Mouse (Mus musculus) bone marrow macrophage, adult 2 months (primary cell): ENCODE data around the gene Tmem91. TPM values are rescaled to one million over a fixed set of nuclear protein-coding genes. Genes with fewer than 3 reads are reported as not detected.
A peak's percentile ranks its signal among the peaks of the same experiment; 100 is the strongest.

ENCODE experiments used
- H3K27ac ChIP-seq: 2 replicates; pipeline ENCODE4 v1.5.1; 2012; ENCODE audit warnings: low read depth, low read length; ENCODE audit not compliant: insufficient read depth
- H3K4me1 ChIP-seq: 2 replicates; pipeline ENCODE4 v1.6.1; 2012; ENCODE audit warnings: low read length; ENCODE audit not compliant: control insufficient read depth, insufficient read depth
- H3K4me3 ChIP-seq: 2 replicates; pipeline ENCODE4 v1.5.1; 2012; ENCODE audit warnings: mild to moderate bottlenecking, low read length, moderate library complexity; ENCODE audit not compliant: insufficient read depth
- CTCF ChIP-seq: IDR thresholded peaks from 2 replicates; pipeline ENCODE4 v1.5.1; 2012; ENCODE audit warnings: low read depth, mild to moderate bottlenecking, low read length, moderate library complexity
- POLR2A ChIP-seq: IDR thresholded peaks from 2 replicates; pipeline ENCODE4 v1.6.1; 2012; ENCODE audit warnings: mild to moderate bottlenecking, low read depth, low read length, borderline replicate concordance
- polyA plus RNA-seq: library from polyadenylated mRNA; stranded (reverse); fragments of >200 nt; gene quantifications from 2 replicates; pipeline ENCODE4 v1.2.4, GENCODE M21; 2012; ENCODE audit not compliant: missing spikeins, insufficient read depth, insufficient read length

Gene Tmem91
- polyA plus RNA-seq, 1 experiment: 0.87 TPM

GRCm38 (mm10) chr7:25711731-25712197 is 36.8 kb upstream of the Tmem91 start:
- Histone ChIP-seq H3K27ac (peak overlapping the region; percentile 38), H3K4me1 (peaks cover 41% of the 10 kb centered on the region)

DNA sequence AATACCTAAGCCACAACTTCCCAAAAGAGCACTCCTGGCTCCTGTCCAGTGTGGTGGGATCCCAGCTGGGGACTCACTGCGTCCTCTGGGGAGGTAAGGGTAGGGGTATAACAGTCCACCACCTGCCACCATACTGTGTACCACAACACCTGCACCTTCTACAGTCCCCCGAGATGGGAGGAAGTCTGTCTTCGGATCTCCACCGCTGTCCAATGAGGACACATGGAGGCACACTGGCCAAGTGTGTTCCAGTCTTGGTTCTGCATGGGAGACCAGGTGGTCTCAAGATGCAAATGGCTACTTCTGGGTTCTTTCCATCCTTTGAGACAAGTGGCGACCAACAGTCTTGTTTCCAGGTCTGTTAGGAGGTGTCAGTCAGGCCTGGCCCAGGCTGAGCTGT is 36.2 kb upstream of the Tmem91 start:
- no peak for TF ChIP-seq CTCF
- no peak for TF ChIP-seq POLR2A
- Histone ChIP-seq H3K4me3 (no peak overlapping the region), H3K4me1 (peaks cover 46% of the 10 kb centered on the region), H3K27ac (peak overlapping the region; percentile 28)

More at GRCm38 (mm10) chr7:25711731-25712197, 36.8 kb upstream of the Tmem91 start:
- TF ChIP-seq POLR2A (no peak), CTCF (no peak)
- H3K4me3 ChIP-seq: no peak overlapping the region

DNA sequence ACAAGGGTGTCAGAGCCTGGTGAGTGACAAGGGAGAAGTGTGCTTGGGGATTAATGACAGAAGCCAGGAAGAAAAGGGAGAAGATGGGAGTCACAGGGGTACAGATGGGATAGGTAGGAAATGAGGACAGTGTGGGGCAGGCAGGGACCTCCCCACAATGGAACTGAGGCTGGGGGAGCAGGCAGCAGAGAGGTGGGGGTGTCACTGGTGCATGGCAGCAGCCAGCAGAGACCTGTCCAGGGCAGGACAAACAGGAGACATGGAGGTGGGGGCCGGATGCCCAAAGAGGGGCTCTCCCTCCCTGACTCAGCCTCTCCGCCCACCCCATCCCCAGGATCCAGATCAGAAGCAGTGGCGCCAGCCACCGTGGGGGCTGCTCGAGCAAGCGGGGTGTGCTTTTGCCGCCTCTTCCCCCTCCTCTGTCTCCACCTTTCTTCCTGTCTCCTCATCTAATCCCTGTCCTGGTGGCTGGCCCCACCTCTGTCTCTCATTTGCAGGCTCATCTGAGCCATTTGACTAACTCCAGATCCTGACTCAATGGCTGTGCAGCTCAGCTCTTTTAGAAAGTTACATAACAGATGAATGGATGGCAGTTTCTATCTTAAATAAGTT is 35.7 kb upstream of the Tmem91 start:
- Histone ChIP-seq H3K27ac (no peak overlapping the region), H3K4me3 (no peak overlapping the region), H3K4me1 (peaks cover 50% of the 10 kb centered on the region)
- TF ChIP-seq CTCF (no peak), POLR2A (no peak)

DNA sequence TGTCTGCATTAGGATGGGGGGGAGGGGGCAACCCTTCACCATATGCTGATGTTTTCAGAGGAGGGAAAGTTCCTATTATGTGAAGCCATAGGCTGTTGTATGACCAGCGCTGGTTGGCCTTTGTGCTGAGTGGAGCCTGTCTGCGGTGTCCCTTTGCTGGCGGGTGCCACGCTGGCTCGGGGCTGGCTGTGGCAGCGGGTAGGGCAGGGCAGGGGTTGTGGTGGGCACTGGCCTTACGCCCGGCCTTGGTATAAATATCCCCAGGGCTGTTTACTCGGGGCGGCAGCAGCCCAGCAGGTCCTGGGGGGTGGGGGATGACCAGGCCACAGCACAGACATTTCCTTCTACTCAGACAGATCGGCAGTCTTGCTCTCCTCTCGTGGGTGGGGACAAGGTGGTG is 35.0 kb upstream of the Tmem91 start:
- H3K4me3 ChIP-seq: no peak overlapping the region
- peaks cover 56% of the 10 kb centered on the region for H3K4me1 ChIP-seq
- no peak overlapping the region for H3K27ac ChIP-seq
- TF ChIP-seq CTCF (no peak), POLR2A (no peak)

- H3K27ac ChIP-seq: peak overlapping the region; percentile 76
- H3K4me1 ChIP-seq: peaks cover 66% of the 10 kb centered on the region
- no peak overlapping the region for H3K4me3 ChIP-seq
These were observed 32.8 kb upstream of the Tmem91 start for GRCm38 (mm10) chr7:25707581-25708292.

GRCm38 (mm10) chr7:25706578-25707170 is 31.7 kb upstream of the Tmem91 start:
- H3K27ac ChIP-seq: peak overlapping the region; percentile 95
- peak overlapping the region; percentile 38 for H3K4me3 ChIP-seq
- TF ChIP-seq CTCF (no peak), POLR2A (no peak)
- H3K4me1 ChIP-seq: peaks cover 57% of the 10 kb centered on the region

More at GRCm38 (mm10) chr7:25707581-25708292, 32.8 kb upstream of the Tmem91 start:
- TF ChIP-seq POLR2A: no peak
- TF ChIP-seq CTCF: no peak

GRCm38 (mm10) chr7:25705801-25706251 is 30.9 kb upstream of the Tmem91 start:
- H3K4me1 ChIP-seq: peaks cover 53% of the 10 kb centered on the region
- H3K27ac ChIP-seq: peak overlapping the region; percentile 95
- TF ChIP-seq POLR2A (no peak), CTCF (no peak)
- peak overlapping the region; percentile 38 for H3K4me3 ChIP-seq

DNA sequence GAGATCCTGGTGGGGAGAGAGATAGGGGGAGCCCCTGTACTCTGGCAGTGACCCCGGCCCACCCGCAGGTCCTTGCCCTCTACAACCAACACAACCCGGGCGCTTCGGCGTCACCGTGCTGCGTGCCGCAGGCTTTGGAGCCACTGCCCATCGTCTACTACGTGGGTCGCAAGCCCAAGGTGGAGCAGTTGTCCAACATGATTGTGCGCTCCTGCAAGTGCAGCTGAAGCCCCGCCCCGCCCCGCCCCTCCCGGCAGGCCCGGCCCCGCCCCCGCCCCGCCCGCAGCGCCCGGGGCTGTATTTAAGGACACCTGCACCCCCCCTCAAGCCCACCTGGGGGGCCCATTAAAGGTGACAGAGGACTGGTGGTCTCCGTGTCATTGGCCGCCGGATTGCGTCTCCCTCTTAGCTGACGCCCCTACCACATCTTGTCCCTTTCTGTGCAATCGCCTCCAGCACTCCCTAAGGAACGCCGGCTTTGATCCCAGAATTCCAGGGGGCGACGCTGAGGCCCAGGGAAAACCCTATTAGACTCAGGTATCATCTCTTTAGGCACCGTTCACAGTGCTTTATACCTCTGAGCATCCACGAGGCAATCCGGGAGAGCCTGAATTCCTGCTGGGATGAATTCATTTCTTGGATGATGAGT is 29.9 kb upstream of the Tmem91 start:
- TF ChIP-seq CTCF (no peak), POLR2A (no peak)
- H3K4me1 ChIP-seq: peaks cover 45% of the 10 kb centered on the region
- peak overlapping the region; percentile 95 for H3K27ac ChIP-seq
- no peak overlapping the region for H3K4me3 ChIP-seq

GRCm38 (mm10) chr7:25703793-25704494 is 29.0 kb upstream of the Tmem91 start:
- Histone ChIP-seq H3K4me3 (no peak overlapping the region), H3K27ac (no peak overlapping the region), H3K4me1 (peaks cover 42% of the 10 kb centered on the region)
- TF ChIP-seq CTCF (no peak), POLR2A (no peak)
